Mouse (Mus musculus) left cerebral cortex, adult 8-10 months (tissue): Measurements from ENCODE around the gene Dnaic2. TPM values are rescaled to one million over a fixed set of nuclear protein-coding genes. Genes with fewer than 3 reads are reported as not detected.

Experiments used
- DNase-seq, 2 experiments: peaks; one replicate each; pipeline ENCODE4 v3.0.0; 2022; ENCODE audit warnings: low spot score in 2 of 2
- total RNA-seq, 4 experiments: library from RNA; stranded (reverse); gene quantifications; 2 replicates each; pipeline ENCODE4 v1.2.4; 2022

Dnaic2 gene
- total RNA-seq, 4 experiments from 2014 or later: 1.7 to 3.0 (median 2.5) TPM

- DNase-seq: no peak
Measured at GRCm38 (mm10) chr11:114702311-114702995, 24.8 kb upstream of the Dnaic2 start.

- no peak for DNase-seq
Measured at GRCm38 (mm10) chr11:114702996-114703361, 24.2 kb upstream of the Dnaic2 start.

GRCm38 (mm10) chr11:114704071-114704913 is 22.9 kb upstream of the Dnaic2 start:
- DNase-seq: peak; percentile 41 to 83

DNA sequence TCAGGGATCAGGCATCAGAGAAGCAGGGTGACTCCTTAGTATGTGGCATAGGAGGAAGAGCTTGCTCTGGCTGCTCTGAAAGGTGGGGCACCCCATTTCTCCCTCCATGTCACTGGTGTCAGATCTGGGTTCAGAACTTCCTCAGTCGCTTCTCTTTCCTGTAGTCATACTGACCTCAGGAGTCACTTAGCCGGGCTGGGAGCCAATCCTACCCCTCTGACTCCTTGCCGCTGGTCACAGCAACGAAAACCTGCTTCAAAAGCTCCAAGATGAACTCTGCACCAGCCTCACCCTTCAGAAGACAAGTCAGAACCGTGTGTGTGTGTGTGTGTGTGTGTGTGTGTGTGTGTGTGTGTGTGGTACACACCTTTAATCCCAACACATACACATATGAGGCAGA is 20.9 kb upstream of the Dnaic2 start:
- no peak for DNase-seq

DNA sequence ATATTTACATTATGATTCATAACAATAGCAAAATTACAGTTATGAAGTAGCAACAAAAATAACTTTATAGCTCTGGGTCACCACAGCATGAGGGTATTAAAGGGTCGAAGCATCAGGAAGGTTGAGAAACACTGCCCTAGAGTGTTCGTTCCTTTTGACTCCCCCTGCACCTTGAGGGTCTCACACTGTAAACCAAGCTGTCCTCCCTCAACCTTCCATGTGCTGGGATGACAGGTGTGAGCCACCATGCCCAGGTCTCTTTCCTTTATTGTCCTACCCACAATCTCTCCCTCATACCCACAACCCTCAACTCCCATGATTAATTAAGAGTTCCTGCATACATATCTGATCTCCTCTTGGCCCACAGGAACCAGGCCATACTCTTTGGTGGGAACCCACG is 15.8 kb upstream of the Dnaic2 start:
- no peak for DNase-seq

GRCm38 (mm10) chr11:114711861-114712260 is 15.3 kb upstream of the Dnaic2 start:
- no peak for DNase-seq

- DNase-seq: peak in 1 of 2 experiments; percentile 57
Measured at GRCm38 (mm10) chr11:114714526-114714925, 12.7 kb upstream of the Dnaic2 start.

DNA sequence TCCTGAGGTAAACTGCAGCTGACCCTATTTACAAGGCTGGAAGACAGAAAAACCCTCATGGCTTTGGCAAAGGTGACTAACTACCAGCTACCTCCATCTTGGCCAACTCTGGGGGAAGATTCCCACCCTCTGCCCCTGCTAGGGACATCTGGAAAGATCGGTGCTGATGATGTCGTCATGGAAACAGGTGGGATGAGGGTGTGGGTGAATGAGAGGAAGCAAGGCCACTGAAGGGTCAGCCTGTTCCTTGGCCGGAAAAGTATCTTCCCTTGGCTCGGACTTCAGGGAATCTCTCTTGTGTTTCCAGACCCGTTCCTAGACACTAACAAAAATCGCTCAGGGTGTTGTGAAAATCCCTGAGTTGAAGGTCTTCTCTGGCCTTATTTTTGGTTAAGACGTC is 11.7 kb upstream of the Dnaic2 start:
- DNase-seq: no peak

DNA sequence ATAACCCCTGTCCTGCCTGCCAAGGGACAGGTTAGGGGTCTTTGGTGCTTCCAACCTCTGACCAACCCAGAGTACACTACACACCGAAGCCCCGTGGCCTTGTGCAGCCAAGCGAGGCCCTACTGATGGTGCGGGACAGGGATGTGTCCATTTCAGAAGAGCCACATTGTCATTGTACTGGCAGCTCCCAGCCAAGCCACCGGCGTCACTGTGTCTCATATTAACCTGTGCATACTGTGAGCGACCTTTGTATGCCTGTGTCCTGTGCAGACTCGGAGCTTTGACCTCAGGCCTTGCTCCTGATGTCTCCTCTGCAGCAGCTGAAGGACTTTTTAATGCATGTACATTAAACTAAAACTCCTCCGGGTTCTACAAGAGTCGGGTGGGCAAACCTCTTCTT is 6.7 kb upstream of the Dnaic2 start:
- no peak for DNase-seq

DNA sequence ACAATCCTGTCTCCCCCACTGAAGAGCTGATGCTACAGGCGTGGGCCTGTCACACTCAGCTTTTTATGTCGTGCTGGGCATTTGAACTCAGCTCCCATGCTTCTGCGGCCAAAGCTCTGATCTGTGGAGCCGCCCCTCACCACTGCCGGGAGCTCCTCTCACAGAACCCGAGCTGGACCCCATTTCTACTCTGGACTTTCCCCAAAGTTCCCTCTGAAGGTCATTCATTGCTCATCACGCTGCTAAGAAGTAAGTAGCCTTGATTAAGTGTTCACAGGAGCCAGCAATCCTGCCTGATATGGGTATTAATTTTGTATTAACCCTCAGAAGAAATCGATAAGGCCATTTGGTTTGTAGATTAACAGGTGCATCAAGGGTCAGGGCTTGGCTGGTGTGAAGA is 4.8 kb upstream of the Dnaic2 start:
- DNase-seq: no peak

DNA sequence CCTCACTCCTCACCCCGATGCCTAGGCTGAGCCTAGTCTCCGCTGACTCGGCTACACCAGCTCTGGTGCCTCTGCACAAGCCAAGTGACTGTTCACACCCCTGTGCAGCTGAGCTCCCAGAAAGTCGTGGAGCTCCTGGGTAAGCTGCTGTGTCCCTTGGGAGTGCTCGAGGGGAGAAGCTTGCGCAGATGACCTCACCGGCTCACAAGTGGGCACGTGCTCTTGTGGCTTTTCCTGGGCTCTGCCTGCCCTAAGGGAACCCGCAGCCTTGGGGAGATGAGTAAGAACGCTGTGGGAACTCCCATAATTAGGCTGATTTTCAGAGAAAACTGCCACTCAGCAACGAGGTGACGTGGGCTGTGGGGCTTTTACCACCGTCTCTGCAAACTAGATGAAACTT is 4.2 kb upstream of the Dnaic2 start:
- DNase-seq: no peak

- peak in 1 of 2 experiments; percentile 60 for DNase-seq
Measured at GRCm38 (mm10) chr11:114724787-114725590, 2.2 kb upstream of the Dnaic2 start.

DNA sequence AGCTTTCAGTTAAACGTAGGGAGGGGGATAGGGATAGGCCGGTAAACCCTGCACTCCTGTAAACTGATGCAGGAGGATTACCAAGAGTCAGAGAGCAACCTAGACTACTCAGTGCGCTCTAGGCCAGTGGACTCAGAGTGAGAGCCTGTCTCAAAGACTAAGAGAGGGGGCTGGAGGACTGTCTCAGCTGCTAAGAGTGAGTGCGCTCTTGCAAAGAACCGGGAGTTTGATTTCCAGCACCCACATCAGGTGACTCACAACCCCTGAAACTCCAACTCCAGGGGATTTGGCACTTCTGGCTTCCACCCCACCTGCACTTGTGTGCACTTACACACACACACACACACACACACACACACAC is 598 bp downstream of the Dnaic2 start:
- DNase-seq: no peak

GRCm38 (mm10) chr11:114728333-114728732 is 1.1 kb downstream of the Dnaic2 start:
- DNase-seq: no peak

DNA sequence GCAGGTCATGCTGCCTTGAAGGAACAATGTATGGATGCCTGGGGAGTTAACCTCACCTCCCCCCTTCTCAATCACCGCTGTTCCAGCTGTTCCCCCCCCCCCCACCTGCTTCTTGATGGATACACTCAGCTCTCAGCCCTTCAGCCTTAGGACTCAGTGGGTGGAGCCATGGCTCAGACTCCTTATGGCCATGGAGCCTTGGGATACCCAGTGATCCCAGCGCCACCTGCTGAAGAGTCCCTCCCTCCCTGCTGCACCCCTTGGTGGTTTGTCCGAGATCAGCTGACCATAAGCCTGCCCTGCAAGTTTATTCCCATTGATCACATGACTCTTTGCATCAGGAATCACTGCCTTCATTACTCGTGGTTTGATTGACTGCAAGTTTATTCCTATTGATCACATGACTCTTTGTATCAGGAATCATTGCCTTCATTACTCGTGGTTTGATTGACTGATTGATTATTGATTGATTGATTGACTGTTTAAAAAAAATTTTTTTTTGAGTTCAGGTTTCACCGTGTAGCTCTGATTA is 2.7 kb downstream of the Dnaic2 start:
- no peak for DNase-seq

- no peak for DNase-seq
Measured at GRCm38 (mm10) chr11:114731711-114732110, 4.5 kb downstream of the Dnaic2 start.

DNA sequence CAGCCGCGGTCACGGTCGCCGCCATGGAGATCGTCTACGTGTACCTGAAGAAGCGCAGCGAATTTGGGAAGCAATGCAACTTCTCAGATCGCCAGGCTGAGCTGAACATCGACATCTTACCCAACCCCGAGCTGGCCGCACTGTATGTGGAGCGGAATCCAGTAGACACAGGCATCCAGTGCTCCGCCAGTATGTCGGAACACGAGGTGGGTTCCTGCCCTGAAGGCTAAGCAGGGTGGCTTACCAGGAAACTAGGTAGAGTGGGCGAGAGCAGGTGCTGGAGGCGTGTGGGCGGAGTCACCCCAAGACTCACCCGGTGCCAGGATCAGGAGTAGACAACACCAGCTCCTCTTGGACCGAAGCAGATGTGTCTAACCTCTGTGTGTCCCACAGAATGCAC is 5.7 kb downstream of the Dnaic2 start:
- no peak for DNase-seq

GRCm38 (mm10) chr11:114736111-114736510 is 8.9 kb downstream of the Dnaic2 start:
- DNase-seq: no peak

DNA sequence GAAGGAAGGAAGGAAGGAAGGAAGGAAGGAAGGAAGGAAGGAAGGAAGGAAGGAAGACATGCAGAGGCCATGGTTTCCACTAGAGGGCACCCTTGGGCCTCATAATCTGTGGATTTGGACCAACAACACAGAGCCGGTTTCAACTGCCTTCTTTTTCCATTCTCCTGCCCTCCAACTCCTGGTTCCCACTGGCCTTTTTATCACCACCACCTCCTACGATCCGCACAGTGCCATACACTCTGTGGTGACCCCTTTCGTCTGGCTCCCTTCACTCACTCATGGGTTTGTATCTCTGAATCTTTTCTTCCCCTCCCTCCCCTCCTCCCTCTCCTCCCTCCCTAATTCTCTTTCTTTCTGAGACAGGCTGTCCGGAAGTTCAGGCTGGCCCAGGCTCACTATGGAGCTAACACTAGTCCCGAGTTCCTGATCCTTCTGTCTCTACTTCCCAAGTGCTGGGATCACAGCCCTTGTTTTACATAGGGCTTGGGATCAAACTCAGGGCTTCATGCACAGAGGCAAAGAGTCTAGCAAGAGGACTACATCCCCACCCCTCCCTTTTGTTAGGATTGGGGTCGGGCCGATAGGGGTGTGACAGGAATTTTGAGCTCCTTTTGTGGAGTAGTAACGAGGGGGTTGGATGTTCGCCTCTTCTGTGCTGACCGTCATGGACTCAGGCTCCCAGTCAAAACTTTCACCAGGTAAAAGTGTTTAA is 9.9 kb downstream of the Dnaic2 start:
- peak in 1 of 2 experiments; percentile 23 for DNase-seq

- no peak for DNase-seq
Measured at GRCm38 (mm10) chr11:114740598-114740997, 13.4 kb downstream of the Dnaic2 start.

DNA sequence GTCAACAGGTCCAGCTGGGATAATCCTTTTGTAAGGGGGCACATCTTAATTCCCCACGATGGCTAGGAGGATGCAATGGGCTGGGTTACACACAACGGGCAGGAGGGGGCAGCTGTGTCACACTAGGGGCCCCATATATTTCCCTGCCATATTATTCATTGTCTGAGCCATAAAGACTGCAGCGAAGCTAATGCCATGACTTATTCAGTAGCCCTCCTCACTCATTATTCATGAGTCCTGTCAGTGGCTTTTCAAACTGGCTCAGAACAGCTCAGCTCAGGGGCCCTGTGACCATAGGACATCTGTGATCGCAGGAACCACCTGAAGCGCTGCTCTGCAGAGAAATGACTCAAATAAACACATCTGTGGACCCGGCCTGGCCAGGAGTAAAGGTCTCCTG is 14.2 kb downstream of the Dnaic2 start:
- no peak for DNase-seq
